Mouse (Mus musculus) urinary bladder, postnatal 14 days (tissue): ENCODE measurements around the gene E2f4.

Experiments used
- DNase-seq: peaks from one replicate; pipeline ENCODE4 v3.0.0; 2021; ENCODE audit warnings: low spot score

Gene E2f4

DNA sequence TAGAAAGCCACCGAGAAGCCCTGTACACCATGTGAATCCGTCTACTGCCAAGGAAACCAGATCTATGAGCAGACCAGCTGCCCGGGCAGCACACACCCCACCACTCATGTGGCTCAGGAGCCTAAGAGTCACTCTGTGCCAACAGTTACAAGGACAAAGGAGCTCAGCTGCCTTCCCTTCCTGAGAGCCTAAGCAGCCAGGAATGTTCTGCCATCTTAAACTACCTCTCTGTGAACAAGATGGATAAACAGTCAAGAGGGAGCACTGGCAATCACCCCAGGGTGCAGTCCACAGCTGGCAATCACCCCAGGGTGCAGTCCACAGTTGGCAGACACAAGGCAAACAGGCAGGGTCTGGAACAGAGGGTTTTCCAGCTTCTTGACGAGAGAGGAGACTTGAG is 20.5 kb downstream of the E2f4 start:
- DNase-seq = no peak

DNA sequence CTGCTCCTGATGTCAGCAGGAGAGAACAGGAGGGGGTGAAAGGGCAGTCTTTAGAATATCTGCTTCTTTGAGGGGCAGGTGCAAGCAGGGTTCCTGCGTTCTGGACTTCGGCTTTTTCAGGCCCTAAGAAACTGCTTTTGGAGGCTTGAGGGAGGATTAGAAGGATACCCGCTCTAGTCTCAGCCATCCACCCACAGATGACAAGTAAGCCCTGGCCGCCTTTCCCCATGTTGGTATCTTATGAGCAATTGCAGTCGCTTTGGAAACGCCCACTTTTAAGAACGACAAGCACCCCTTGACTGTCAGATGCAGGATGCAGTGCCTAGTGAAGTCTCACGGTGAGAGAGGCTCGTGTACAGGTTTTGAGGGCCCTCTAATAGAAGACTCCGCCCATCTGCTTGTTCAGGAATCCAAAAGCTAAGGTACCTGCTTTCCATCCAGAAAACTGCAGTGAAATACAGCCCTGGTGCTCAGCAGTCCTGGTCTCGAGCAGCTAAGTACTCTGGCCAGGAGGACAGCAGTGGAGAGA is 21.3 kb downstream of the E2f4 start:
- no peak for DNase-seq

DNA sequence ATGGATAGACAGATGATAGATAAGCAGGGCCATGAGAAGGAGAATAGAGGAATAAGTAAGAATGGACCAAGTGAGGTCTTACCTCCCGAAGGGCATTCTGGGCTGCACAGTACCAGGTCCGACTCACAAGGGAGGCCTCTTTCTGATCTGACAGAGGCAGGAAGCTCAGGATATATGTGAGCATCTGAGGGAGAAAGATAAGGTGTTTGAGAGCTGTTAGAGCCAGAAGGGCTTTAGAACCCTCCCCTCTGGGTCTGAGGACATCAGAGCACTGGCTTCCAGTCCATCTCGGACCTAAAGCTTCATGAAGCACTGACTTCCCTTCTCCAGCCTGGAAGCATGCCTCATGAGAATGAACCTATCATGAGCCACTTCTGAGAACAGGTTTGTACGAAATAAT is 25.7 kb downstream of the E2f4 start:
- no peak for DNase-seq

DNA sequence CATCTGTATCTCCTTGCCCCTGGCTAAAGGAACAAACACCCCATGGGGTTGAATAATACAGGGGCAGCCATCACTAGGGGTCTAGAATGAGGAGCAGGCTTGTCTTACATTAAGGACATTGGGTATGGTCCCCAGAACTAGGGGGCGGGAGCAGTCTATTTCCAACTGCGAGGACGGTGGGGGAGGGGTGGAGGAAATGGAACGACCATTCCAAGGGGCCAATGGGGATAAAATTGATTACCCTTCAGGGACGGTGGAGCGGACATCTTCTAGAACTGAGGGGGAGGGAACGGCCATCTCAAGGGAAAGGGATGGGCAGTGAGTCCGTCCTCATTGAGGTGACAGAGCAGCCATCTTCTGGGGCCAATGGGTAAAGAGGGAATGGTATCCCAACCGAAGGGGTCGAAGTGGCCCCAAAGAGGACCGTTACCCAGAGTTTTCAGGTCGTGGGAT is 28.2 kb downstream of the E2f4 start:
- no peak for DNase-seq

DNA sequence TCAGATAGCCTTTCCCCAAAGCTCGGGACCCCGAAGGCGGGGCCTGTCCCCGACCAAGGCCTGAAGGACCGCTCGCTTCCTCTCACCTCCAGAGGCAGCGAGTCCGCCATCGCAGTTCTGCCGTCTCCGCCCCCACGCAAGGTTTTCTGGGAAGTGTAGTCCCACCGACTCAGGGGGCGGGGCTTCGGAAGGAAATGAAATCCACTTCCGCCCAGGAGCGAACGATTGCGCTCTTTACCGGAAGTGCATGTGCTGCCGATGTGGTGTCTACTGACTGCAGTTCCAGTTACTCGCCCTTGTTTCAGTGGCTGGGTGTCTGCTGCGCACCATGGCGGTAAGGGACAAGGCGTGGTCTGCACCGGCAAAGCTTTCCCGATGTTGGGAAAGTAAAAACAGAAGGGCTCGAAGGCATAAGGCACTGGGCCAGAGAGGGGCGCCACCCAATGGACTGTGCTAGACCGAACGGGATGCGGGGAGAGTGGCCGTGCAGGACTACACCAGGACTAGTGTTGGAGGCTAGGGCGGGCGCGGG is 28.7 kb downstream of the E2f4 start, which contains the start of the genes Lrrc29 and Tmem208:
TSS of gene Lrrc29 (minus strand) at position 138 of the 532 bp plus-strand sequence.
TSS of gene Tmem208 (plus strand) at position 214 of the 532 bp plus-strand sequence.
- peak; percentile 98 for DNase-seq

DNA sequence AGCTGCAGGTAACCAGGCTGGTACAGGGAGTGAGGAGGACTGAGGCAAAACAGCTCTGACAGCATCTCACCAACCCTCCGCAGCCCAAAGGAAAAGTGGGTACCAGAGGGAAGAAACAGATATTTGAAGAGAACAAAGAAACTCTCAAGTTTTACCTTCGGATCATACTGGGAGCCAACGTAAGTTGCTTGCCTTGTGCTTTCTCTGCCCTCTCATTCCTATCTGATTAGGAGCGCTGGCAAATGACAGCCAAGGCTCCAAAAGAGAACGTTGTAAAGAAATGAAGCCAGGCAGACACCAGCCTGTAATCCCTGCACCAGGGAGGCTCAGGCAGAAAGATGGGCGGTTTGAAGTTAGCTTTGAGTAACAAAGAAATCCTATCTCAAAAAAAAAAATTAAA is 29.5 kb downstream of the E2f4 start:
- no peak for DNase-seq

DNA sequence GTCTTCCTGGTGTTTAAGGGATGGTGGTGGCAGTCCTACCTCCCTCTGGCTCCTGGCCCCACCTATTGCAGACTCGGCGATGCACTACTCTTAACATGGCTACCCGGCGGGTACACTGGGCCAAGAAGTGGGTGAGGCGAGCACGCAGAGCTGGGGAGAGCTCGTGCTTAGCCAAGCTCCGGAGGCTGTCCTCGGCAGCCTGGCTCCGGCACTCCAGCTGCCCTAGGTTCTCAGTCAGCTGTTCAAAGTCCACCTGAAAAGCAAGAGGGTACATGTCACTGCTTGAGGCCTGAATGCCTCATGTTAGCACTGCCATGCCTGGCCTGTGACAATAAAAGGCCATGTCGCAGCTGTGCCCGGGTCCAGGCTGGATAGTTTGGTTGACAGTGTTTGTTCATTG is 32.9 kb downstream of the E2f4 start:
- DNase-seq = no peak

DNA sequence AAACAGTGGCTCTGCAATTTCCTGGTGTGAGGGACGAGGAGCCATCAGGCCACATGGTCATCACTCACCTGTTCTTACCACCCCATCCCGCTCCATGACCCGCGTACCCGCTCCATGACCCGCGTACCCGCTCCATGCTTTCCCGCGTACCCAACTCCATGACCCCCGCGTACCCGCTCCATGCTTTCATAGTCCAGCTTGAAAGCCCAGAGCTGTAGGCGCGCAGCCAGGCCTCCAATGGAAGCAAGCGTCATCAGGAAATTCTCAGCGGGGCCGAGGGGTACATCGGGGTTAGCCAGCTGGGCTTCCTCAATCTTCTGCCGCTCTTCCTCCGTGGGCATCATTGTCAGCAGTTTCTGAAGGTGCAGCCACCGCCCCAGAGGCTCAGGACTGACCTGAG is 34.0 kb downstream of the E2f4 start:
- no peak for DNase-seq

DNA sequence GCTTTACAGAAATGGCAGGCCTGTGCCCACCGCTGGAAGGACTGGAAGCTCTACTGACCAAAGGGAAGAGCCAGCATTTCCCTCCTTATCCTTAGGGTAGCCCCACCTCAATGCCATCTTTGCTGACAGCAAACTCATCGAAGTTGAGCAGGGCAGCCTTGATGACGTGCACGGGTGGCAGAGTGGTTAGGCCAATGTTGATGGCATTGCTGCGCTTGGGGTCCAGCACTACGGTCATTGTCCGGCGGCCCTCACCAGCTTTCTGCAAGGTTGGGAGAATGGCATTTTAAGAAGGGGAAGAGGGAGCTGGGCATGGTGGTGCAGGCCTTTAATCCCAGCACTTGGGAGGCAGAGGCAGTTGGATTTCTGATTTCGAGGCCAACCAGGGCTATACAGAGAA is 34.5 kb downstream of the E2f4 start:
- DNase-seq = no peak

DNA sequence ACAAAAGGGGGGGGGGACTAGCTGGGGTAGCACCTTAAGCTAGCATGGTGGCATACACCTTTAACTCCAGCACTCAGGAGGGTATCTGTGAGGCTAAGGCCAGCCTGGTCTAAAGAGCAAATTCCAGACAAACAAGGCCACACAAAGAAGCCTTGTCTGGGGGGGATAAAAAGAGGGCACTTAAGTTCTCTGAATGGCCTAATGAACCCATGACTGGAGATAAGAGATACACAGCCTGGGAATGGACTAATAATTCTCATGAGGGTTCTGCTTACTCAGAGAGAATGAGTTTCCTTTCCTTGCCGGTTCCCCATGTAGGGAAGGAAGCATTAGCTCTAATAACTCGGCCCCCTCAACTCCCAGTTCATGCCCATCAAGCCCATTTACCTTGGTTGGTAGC is 35.1 kb downstream of the E2f4 start:
- DNase-seq = no peak

DNA sequence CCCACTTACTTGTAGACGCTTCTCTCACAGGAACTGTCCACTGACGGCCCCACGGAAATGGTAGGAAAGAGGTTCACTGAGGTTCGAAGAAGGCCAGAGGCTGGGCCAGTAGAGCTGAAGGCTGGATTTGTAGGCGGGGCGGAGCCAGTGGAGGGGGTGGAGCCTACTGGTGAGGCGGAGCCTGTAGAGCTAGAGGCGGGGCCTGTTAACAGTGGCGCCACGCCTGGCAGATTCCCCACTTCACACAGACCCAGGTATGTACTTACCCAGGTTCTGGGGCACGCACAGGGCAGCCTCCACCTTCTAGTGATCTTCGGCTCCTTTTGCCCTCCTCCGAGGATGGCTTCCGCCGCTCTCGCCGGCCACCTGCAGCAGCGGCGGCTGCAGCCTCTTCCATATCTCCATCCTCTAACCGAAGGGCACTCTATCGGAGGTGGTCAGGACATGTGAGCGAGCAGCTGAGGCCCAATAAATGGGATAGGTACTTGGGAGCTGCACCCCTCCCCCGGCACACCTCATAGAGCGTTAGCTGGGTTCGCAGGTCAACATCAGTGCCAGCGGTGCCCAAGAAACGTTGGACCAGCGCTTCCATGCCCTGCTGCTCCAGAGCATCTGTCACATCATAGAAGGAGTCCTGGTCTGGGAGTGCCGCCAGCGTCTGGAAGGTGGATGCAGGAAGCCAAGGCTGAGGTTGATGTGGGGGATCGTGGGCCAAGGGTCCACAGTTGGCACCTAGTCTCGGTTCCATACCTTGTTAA is 39.1 kb downstream of the E2f4 start:
- no peak for DNase-seq

DNA sequence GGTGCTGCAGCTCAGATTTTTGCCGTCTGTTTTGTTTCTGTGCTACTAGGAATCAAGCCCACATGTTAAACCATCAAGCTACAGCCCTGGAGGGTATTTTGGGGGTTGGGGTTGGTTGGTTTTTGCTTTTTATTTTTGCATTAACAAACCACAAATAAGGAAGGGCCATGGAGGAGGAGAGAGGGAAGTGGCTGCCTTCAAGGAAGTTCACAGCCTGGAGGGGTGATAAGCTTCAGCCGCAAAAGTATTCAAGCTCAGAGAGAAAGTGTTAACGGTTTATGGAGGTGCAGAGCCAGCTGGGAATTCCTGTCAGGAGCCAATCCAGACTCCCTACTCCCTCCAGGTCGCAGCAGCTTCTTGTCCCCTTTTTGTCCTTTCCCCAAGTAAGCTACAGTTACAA is 41.5 kb downstream of the E2f4 start:
- DNase-seq = no peak

DNA sequence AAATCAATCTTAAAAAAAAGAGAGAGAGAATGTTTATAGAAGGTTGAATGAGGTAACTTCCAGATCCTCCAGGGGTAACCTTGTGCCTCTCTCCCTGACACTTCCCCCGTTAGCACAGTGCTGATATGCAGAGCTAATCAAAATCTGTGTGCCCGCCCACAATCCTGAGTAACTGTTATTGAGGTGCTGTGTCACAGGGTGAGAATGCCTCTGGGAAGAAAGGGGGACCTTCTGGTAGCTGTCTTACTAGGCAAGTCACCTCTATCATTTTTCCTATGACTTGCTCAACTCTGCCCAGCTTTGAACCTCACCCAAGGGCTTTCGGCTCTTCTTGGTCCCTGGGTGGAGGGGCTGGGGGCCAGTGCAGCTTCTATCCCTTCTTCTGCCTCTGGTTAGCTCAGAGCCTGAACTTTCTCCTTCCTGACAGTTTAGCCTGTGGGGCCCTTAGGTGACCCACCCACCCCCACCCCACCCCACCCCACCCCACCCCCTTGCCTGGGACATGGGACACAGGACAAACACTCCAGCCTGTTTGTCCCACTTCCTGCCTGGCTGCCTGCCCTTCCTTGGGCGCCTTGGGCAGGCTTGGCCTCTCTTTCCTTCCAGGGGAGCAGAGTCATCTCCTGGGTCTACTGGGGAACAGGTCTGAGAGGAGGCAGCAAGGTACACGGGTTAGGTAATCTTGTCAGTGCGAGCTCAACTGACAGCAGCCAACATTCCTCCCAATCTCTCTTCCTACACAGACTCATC is 42.6 kb downstream of the E2f4 start:
- peak; percentile 55 for DNase-seq

DNA sequence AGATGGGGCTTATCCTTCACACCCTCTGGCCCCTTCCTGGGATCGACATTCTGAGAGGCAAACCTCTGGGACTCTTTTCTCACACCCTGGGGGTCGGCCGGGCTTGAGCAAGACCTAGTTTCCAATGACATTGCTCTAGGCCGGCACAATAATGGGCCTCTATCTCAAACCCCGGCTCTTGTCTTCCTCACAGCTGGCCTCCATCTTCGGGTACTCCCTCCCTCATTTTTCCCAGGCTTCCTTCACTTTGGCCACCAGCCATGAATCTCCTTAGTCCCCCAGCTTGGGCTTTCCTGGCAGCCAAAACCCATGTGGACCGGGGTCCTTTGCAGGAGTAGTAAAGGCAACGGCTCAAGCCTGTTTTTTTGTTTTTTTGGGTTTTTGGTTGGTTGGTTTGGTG is 43.9 kb downstream of the E2f4 start:
- DNase-seq = no peak

DNA sequence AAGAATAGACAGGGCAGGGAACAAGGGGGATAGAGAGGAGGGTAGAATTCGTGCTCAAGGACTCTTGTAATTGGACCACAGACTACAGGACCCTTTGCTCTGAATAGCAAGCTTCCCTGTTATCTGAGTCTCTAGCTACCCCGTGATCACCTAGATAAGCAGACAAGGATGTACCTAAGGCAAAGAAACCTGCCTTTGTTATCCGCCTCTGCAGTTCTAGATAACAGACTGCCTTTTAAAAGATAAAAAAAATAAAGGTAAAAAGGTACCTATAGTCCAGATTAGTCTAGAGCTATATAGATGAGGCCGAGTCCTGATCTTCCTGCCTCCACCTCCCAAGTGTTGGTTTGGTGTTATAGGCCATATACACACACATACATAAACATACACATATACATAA is 45.3 kb downstream of the E2f4 start:
- DNase-seq = no peak

DNA sequence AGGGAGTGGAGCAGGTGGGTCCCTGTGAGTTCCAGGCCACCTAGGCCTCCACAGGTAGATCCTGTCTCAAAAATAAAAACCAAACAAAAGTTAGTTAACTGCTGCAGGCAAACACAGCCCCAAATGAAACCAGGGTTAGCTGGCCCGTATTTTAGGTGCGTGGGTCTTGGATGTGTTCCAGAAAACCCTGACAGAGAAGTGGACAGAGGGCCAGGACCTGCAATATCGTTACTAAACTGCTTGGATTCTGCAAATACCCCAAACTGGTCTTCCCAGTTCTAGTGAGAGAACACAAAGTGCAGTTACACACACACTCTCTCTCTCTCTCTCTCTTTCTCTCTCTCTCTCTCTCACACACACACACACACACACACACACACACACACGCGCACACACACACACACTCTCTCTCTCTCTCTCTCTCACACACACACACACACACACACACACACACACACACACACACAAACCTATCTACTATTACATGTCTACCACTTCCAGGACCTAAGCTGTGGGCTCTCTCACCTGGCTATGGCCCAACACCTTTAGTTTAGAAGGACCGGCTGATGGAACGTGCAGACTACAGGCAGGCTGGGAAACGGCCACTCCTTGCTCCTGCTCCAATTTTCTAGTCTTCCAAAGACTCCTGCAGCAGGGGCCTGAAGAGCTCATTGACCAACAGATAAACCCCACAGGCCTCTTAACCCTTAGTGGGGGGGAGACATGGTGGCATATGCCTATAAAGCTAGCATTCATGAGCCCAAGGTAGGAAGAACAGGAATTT is 46.5 kb downstream of the E2f4 start:
- DNase-seq = peak; percentile 53

DNA sequence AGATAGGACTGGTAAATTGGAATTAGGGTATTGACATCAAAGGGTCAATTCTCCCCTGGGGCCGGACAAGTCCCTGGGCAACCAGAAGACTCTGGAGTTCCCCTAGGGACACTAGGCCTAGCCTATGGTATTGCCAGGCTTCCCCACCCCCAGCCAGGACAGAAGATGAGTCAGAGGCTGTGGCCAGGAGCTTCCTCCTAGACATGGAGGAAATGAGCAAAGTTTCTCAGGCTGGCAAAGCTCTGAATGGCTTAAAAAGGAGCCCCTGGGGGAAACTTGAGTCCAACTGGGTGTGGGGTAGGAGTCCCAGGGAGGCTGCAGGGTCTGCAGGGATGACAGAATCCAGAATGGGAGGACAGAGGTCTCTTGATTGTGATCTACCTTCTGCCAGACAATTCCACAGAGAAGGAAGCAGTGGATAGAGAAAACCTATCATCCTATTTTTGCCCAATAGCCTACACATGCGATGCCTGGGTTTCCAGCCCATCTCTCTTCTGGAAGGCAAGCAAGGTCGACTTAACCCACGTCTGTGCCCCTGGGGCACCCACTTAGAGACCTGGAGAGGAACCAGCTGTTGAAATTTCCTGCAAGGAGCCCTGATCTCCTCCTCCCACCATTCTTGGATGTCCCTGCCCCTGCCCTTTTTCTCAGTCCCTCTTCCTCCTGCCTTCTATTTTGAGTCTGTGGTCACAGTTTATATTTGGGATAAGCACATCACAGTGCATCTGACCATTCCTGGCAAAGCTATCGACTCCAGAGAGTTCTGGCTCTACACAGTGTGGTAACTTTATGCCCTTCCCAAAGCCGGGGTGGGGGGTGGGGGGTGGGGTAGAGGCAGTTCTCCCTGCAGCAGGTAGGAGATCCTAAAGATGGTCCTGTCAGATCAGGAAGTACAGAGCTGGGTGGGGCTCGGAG is 47.9 kb downstream of the E2f4 start:
- DNase-seq = peak; percentile 68

DNA sequence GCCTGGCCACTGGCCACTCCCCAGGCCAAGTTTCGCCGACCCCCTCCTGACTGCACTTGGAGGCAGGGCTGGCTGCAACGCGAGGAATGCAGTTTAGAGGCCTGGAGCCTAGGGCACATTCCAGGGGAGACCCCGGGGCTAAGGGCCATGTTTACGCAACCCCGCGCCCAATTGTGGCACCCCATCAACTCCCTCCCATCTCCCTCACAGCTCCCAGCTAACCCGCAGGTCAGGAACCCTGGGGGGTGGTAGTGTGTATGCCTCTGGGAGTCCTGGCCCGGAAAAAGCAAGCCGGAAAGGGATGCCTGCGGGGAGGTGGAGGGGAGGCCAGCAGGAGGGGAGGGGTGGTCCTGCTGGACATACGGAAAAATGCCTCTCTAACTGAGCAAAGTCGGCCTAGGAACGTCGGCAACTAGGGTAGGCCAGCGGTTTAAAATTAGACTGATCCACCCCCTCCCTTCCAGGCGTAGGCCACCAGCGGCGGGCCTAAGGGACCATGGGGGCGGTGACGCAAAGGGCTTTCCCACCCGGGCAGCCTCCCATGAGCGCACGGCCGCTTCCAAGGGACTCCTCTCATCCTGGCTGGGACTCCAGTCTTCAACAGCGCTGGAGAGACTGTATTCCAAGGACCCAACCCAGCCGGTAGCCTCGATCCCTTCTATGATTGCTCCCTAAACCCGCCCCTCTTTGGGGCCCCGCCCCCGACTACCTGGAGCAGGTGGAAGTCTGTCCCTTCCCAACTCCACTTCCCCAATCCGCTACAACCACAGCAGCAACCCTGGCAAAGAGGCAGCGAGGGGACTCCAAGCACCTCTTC is 49.4 kb downstream of the E2f4 start:
- peak; percentile 81 for DNase-seq

DNA sequence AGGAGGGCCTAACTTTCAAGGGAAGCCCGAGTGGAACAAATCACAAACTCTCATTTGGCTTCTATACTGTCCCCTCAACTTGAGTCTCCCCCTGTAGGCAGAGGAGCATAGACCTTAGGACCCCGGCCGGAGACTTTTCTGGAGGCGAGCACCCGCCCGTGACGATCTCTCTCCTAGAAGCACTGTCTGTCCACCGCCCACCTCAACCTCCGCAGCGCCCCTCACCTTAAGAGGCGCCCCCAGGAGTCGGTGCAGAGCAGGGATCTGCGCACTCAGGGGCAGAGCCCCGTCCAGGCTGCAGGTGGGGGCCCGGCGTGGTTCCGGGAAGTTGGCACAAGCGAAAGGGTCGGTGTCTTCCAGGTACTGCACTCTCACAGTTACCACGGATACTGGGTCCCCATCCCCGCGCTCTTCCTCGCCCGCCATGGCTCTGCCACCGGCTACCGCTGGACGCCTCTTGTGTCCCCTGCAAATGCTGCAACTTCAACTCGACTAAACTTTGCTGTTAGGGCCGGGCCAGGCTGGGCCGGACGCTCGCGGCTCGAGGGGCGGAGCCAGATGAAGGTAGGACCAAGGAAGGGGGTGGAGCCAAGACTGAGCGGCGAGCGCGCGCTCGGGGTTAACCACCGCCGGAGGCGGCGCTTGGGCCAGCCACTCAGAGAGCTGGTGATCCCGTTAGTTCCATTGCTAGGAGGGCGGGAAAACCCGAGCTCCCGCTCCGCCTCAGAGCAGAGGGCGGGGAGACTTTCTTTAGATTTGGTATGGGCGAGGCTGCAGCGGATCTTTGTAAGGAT is 50.2 kb downstream of the E2f4 start, which contains the start of gene Fhod1:
TSS of gene Fhod1 (minus strand) at position 526 of the 794 bp plus-strand sequence.
- peak; percentile 96 for DNase-seq
